Comparison of ENCODE assay signal across 29 mouse cellular contexts in genomic region chr11:3904673-3905072, GRCm38 (mm10). TPM values are rescaled to one million over a fixed set of nuclear protein-coding genes. Genes with fewer than 3 reads are reported as not detected.
"Had no signal": no experiment of that assay in that cellular context is flagged by ENCODE, and none has a peak within 500 bp of the region (broad histone marks: within the 10 kb centered on the region; RNA-seq: fewer than 3 reads in every experiment).

No protein-coding gene starts in this region.

- H3K4me3 ChIP-seq: embryonic facial prominence, embryonic 10.5 days; embryonic facial prominence, embryonic 12.5 days; embryonic facial prominence, embryonic 13.5 days; embryonic facial prominence, embryonic 15.5 days; erythroblast, embryonic 14.5 days; forebrain, embryonic 10.5 days; forebrain, embryonic 12.5 days; forebrain, embryonic 13.5 days; forebrain, embryonic 15.5 days; heart, adult 2 months had no signal

- H3K9me3 ChIP-seq: embryonic facial prominence, embryonic 10.5 days; embryonic facial prominence, embryonic 12.5 days; embryonic facial prominence, embryonic 13.5 days; embryonic facial prominence, embryonic 15.5 days; forebrain, embryonic 10.5 days; forebrain, embryonic 12.5 days; forebrain, embryonic 13.5 days; forebrain, embryonic 15.5 days had no signal

- H3K27me3 ChIP-seq: embryonic facial prominence, embryonic 12.5 days; embryonic facial prominence, embryonic 13.5 days; embryonic facial prominence, embryonic 15.5 days; forebrain, embryonic 13.5 days; forebrain, embryonic 15.5 days had no signal

- H3K4me1 ChIP-seq: embryonic facial prominence, embryonic 10.5 days; embryonic facial prominence, embryonic 15.5 days had no signal

- H3K9ac ChIP-seq: embryonic facial prominence, embryonic 12.5 days; embryonic facial prominence, embryonic 13.5 days; embryonic facial prominence, embryonic 15.5 days; forebrain, embryonic 12.5 days; forebrain, embryonic 13.5 days; forebrain, embryonic 15.5 days; forebrain, postnatal 0 days had no signal

- H3K27ac ChIP-seq: embryonic facial prominence, embryonic 10.5 days; embryonic facial prominence, embryonic 12.5 days; embryonic facial prominence, embryonic 13.5 days; embryonic facial prominence, embryonic 15.5 days; forebrain, embryonic 10.5 days; forebrain, embryonic 12.5 days; forebrain, embryonic 13.5 days; forebrain, embryonic 15.5 days; heart, adult 2 months had no signal

- H3K36me3 ChIP-seq: embryonic facial prominence, embryonic 12.5 days had no signal

- H3K4me2 ChIP-seq: embryonic facial prominence, embryonic 12.5 days; embryonic facial prominence, embryonic 13.5 days; embryonic facial prominence, embryonic 15.5 days; forebrain, embryonic 12.5 days; forebrain, embryonic 13.5 days; forebrain, embryonic 15.5 days had no signal

- DNase-seq: cerebellum, adult 2 months; cerebellum, adult 8-10 months; cerebellum, adult 9-10 months; cerebellum, adult 9-11 months; cerebellum, postnatal 10 days; cerebellum, postnatal 14 days; cerebellum, postnatal 25 days; cerebellum, postnatal 36 days; embryo, embryonic 11 days; forebrain, postnatal 0 days; gastrocnemius, postnatal 10 days; gastrocnemius, postnatal 14 days; gastrocnemius, postnatal 36 days; heart, adult 11 months; heart, adult 18-20 months; heart, adult 2 months had no signal

- ATAC-seq: forebrain, embryonic 13.5 days; forebrain, embryonic 14.5 days; forebrain, embryonic 15.5 days; forebrain, embryonic 16.5 days had no signal

RNA-seq across cellular contexts. Expression of gene Dusp18, which starts 9.6 kb away (rescaled TPM):
- polyA plus RNA-seq: erythroblast, embryonic 14.5 days had no signal

RNA-seq across cellular contexts. Expression of gene 4921536K21Rik, which starts 9.8 kb away (rescaled TPM):
- total RNA-seq: common myeloid progenitor, adult 5-6 weeks; granulocyte monocyte progenitor cell, adult 5-6 weeks had no signal

RNA-seq across cellular contexts. Expression of gene Osbp2, which starts 41.0 kb away (rescaled TPM):
- total RNA-seq: common myeloid progenitor, adult 5-6 weeks had no signal
- polyA plus RNA-seq: erythroblast, embryonic 14.5 days had no signal
